Mouse (Mus musculus) yolk sac, embryonic 10.5 days (tissue): Measurements from ENCODE around the gene Bag5.
A peak's percentile ranks its signal among the peaks of the same experiment; 100 is the strongest.
"Not testable (repeated sequence)": the region's sequence is repeated elsewhere in the genome, so short reads cannot be mapped to it uniquely, and the experiment has no call there.

Source experiments
- DNase-seq: peaks from one replicate; pipeline ENCODE4 v3.0.0-alpha.2; 2017; ENCODE audit warnings: low spot score

Gene Bag5

DNA sequence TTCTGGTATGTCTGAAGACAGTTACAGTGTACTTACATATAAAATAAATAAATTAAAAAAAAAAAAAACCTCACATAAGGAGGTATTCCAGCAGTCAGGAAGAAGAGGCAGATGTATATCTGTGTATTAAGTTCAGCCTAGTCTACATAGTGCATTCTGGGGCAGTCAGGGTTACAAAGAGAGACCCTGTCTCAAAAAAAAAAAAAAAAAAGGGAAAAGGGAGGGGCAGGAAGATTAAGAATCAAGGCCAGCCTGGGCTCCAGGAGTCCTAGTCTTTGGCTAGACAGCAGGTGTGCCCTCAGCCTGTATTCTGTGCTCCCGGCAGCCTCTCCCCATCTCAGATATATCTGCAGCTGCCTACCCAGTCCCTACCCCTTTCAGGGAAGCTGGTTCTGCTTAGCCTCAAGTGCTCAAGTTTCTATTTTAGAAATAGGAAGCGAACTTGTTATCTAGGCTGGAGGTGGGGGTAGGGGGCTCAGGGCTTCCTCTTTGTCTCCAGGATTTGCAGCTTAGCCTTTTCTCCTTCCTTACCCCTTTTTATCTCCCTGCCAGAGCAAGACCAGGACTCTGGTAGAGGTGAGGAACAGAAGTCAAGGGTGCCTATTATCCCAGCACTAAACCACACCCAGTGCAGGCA, 38.1 kb downstream of the Bag5 start:
- DNase-seq = no peak

DNA sequence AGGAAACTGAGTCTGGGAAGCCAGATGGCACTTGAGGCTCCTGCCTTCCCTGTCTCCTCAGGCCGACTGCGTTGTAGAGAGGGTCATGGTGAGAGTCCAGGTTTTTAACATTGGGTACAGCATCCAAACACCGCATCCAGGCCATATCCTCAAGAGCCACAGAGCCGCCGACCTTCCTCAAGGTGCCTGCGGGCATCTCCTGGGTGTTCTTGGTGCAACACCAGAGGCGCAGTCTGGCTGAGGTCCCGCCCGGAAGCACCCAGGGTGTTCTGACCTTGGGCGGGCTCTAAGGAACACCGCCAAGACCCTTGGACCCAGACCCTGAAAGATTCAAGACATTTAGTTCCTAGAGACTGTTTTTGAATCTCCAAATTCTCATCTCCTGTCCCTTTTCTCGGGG, 40.5 kb downstream of the Bag5 start:
- no peak for DNase-seq

DNA sequence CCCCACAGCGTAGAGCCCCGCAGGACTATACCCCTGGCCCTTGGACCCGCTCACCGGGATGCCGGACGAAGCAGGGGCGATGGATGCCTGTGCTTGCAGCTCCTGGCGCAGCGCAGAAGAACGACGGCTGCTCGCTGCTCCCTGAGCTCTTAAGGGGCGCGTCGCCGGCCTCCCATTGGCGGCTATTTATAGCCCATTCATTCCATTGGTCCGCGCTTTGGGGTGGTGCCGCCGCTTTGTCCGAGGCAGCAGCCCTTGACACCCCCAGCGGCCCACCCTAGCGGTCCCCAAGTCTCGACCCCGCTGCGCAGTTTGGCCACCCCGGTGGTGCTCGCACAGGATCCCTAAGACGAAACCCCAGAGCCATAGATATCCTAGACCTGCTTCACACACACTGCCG, 40.9 kb downstream of the Bag5 start, which contains the start of gene Ckb:
TSS of gene Ckb (minus strand) at position 163 of the 400 bp plus-strand sequence.
- DNase-seq = peak; percentile 57

DNA sequence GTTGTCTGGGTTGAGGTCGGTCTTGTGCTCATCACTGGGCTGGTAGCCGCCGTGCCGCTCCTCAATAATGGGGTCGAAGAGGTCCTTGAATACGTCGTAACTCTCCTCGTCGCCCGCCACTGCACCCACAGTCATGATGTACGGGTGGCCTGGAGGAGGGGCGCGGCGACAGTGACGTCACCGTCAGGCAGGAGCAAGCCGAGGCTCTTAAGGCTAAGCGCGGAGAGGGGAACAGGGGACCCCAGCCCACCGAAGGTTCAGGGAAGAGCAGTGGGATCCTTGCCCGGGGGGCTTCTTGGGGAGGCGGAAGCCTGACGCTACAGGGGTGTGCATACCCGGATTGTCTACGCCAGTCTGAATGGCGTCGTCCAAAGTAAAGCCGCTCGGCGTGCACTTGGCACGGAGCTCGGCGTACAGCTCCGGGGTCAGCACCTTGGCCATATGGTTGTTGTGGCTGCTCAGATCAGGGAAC, 41.6 kb downstream of the Bag5 start:
- DNase-seq = peak; percentile 32

DNA sequence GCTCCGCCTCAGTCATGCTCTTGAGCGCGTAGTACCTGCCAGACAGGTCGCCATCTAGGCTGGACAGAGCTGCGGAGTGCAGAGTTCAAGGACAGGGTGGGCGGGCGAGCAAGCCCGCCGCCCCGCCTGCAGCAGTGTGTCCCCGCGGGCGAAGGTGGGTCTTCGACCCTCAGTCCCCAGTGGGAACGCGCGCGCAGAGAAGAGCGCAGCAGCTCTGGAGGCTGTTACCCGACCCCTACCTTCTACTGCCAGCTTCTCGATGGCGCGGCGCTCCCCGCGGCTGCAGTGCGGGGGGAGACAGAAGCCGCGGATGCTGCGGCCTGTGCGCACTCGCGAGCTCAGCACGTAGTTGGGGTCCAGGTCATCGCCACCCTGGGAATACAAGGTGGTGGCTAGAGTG, 42.1 kb downstream of the Bag5 start:
- DNase-seq = no peak

DNA sequence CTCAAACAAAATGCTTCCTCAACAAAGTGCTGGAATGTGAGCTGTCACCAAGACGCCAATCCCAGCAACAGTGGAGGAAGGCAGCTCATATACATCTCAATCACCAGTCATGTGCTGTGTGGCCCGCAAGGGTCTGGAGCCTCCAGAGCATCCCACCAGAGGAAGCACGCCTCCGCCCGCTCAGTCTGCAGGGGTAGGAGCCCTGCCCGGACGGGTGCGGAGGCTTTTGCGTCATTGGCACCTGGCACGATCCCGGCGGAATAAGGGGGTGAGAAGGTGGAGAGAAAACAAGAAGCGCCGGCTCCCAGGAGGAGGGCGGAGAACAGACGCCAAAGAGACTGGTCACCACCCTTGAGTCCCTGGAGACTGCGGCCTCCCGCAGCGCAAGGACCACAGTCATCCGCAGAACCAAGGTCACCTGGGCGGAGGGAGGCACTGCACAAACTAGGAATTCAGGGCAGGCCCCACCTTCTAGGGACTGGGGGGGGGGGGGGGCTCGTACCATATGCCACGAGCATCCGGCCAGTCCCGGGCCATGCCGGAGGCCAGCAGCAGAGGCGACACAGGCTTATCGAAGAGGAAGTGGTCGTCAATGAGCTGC, 42.6 kb downstream of the Bag5 start:
- peak; percentile 68 for DNase-seq

DNA sequence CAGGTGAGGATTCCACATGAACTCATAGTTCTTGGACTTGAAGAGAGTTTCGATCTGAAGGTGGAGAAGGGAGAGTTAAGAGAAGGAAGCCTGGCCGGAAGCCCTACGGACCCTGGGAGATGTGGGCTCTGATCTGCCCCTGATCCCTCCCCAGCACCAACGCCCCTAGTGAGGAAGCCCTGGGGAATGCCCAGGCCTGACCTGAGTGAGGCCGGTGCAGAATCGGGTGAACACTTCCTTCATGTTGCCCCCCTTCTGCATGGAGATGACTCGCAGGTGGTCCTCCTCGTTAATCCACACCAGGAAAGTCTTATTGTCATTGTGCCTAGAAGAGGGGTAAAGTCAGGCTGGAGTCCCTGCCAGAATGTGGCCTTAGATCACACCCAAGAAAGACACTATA, 43.1 kb downstream of the Bag5 start:
- DNase-seq = no peak

DNA sequence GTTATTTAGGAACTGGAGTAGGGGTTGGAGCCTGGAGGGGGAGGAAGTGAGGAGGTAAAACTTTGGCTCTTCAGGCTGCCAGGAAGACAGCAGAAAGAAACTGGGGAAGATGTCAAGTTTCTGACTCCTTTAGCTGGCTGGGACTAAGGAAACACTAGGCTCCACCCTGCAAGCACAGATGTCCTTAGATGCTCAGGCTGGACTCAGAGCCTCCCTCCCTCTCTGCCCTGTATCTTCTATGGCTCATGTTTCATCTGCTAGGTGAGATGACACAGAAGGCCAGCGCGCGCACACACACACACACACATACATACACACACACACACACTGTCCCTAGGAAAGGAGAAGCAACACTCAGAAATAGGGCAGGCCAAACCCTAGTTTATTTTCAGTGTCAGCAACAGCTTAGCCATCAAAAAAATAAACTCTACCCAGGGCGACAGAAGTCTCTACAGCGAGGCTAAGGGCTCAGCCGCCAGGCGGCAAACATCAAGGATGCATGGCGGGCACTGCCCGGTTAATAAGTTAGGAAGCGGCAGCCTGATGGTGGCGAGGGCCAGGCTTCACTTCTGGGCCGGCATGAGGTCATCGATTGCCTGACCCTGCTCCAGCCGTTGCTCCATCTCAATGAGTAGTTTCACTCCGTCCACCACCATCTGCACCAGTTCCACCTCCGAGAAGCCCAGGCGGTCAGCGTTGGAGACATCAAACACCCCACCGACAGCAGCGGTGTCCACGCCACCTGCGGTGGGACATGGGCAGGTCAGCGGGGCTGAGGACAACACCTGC, 43.9 kb downstream of the Bag5 start:
- DNase-seq = no peak

DNA sequence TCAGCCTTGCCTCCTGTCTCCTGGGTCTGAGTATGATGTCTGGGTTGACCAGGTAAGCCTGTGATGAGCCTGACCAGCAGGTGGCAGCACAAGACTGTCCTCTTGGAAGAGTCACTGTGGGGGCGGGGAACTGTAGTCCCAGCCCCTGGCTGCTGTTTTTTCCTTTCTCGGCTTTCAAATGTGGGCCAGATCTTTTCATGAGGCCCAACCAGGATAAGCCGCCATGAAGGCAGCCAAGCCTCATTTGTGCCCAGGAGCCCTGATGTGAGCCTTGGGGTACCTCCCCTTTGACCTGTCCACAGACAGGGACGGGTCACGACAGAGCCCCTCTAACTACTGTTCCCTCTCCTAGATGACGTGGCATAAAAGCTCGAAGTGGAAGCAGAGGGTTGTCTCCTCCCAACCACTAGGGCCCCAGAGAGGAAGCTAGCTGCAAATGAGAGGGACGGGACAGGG, 44.6 kb downstream of the Bag5 start:
- DNase-seq = peak; percentile 85

DNA sequence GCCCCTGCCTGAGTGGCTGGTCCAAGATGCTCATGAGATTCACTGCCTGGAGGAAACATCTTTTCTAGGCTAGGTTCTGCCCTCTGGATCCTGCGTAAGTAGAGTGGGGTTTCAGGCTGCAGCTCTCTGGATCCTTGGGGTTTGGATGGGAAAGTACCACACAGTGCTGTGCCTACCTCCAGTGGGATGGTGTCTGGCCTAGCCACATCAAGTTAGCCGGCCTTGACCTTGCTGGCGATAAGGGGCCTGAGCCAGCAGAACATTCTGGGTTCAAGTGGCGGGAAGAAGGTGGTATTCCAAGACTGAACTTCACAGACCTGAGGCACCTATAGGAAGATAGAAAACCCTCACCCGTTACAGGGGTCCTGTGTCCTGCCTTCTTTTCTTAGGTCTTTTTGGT, 45.6 kb downstream of the Bag5 start:
- DNase-seq = no peak

DNA sequence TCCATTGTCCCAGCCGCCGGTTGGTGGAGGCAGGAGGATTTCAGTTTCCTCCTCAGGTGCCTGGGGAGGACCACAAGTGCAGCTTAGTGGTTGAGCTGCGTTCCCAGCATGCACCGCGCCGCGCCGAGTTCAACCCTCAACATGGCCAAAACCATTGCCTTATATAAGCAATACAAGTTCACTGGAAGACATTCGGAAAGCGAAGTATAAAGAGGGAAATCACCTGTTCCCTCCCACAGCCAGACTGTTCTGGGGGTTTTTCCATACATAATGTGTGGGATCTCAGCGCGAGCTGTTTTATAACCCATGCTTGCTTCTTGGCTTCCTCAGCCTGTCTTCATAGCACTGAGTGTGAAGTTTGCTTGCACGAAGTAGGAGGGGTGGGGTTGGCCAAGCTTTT, 46.7 kb downstream of the Bag5 start:
- DNase-seq = no peak

DNA sequence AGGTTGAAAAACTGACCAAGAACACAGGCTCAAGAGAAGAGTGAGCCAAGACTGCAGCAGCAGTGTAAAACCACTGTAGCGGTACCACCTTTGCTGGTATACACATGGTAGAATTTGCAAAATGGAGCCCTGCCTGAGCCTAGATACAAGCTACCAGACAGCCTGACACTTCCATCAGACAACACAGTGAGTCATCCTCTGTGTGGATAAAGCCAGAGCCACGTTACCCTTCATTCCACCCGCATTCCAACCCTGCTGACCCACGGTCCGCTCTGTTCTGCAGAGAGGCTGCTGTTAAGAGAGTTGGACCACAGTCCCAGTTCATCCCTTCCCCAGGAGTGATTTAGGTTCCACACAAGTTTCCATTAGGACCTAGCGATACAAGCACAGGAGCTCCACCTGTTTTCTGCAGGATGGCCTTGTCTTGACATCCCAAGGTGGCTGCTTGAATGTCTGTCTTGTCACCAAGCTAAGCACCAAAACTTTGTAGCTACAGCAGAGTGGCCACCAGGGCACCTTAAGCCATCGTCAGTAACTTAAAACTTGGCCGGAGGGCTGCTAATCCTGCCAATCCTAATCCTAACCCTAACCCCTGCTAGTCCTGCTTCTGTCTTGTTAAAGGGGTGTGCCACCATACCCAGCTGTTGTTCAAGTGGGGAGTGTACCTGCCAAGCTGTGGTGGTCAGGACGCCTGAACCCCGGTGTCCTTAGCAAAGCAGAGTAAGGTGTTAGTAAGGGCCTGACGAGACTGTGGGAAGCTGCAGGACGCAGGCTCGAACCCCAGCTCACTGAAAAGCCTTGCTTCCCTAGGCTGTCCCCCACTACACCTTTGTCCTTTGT, 47.8 kb downstream of the Bag5 start:
- DNase-seq = no peak

DNA sequence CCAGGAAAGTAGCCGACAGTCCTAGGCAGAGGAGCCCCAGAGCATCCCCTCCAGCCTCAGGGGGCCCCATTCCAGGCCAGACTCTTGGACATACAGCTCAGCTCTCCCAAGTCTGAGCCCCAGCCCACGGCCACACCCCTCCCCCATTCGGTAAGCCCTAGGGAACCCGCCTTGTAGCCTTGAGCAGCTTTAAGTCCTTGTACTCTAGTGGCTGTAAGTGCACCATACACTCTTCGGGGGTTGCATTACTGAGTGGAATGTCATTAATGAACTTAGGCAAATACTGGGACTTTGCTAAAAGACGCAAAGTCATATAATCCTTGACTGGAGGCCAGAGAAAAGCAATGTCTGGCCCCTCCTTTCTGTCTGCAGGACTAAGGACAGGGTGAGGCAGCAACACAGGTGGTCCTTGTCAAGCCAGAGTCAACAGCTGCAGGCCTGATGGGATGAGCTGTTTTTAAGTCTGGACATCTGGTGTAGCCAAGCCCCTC, 48.9 kb downstream of the Bag5 start:
- peak; percentile 9 for DNase-seq

DNA sequence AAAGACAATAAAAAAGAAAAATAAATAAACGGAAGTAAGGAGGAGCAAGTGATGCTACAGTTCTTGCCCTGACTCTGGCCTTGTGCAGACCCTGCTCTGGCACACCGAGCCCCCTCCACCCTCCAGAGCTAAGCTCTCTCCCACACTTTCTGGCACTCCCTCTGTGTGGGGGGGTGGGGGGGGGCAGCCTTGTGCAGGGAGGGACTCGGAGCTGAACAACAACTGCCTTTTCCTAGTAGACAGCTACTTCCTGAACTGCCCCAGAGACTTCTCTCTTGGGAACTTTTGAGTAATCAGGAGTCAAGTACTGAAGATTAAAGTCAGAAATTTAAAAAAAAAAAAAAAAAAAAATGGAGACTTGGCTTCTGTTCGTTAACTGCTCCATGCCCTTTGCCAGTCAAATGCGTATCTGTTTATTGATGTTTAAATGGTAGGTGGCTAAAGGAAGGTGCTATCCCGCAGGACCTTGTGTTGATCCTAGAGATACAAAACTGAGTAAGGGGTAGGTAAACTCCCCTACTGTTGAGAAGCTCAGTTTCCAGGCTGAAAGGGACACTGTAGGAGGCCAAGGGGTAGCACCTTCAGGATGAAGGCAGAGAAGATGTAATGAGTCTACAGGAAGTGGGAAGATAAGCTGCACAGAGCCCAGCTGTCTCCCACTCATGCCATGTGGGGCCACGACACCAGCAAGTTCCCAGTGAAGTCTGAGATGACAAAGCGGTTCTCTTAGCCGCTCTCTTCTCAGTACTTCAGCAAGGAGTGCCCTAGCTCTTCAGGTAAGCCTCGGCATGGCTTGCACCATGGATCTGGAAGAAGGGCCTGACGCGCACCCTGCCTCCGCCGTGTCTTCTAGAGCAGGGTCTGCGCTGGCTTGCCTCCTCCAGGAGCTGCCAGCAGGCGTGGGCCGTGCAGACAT, 49.6 kb downstream of the Bag5 start:
- no peak for DNase-seq

DNA sequence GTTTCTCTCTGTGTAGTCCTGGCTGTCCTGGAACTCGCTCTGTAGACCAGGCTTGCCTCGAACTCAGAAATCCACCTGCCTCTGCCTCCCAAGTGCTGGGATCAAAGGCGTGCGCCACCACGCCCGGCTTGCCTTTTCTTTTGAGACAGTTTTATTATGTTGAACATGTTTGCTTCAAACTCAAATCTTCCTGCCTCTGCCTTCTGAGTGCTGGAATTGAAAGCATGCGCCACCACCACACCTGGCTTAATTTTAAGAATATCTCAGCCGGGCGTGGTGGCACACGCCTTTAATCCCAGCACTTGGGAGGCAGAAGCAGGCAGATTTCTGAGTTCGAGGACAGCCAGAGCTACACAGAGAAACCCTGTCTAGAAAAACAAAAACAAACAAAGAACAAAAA, 51.5 kb downstream of the Bag5 start:
- DNase-seq = not testable (repeated sequence)

DNA sequence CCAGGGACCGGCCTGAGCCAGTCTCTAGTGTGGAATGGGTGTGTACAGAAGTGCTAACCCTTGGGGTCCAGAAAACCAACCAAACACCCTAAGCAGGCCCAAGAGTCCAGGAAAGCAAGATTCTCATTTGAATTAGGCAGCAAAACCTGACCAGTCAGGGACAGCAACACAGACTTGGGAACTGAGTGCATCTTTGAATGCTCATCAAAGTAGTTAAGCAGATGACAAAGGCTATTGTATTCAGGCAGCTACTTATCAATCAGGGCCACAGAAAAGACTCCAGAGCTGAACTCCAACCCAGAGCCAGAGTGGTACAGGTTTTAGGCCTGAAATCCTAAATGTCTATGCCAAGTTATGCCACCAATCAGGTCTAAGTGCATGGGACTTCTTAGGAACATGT, 52.4 kb downstream of the Bag5 start:
- no peak for DNase-seq
